Mouse (Mus musculus) embryonic facial prominence, embryonic 11.5 days (tissue): ENCODE measurements around the gene Map1s. TPM values are rescaled to one million over a fixed set of nuclear protein-coding genes. Genes with fewer than 3 reads are reported as not detected.

Experiments
- ATAC-seq: fragments of 200-750 bp; cut with Nextera tagmentation; replicated peaks from 2 replicates; pipeline ENCODE4 v1.8.0; 2017; ENCODE audit warnings: low read depth; ENCODE audit not compliant: insufficient number of reproducible peaks, low FRiP score, low TSS enrichment
- DNase-seq: peaks from one replicate; pipeline ENCODE4 v3.0.0-alpha.2; 2015; ENCODE audit warnings: low spot score
- H3K27ac ChIP-seq: fragments of 300-500 bp; sonication (generic); replicated peaks from 2 replicates; pipeline ENCODE4 v1.5.1; 2014; ENCODE audit warnings: mild to moderate bottlenecking, low read depth, low read length, control low read depth
- H3K27me3 ChIP-seq: fragments of 300-500 bp; sonication (generic); 2 replicates; pipeline ENCODE4 v1.6.1; 2014; ENCODE audit warnings: mild to moderate bottlenecking, low read length, moderate library complexity, mixed read lengths; ENCODE audit not compliant: control insufficient read depth, insufficient read depth
- H3K36me3 ChIP-seq: fragments of 300-500 bp; sonication (generic); replicated peaks from 2 replicates; pipeline ENCODE4 v1.6.1; 2014; ENCODE audit warnings: low read depth, mild to moderate bottlenecking, low read length, moderate library complexity, mixed read lengths; ENCODE audit not compliant: control insufficient read depth, insufficient read depth
- H3K4me1 ChIP-seq: fragments of 300-500 bp; sonication (generic); 2 replicates; pipeline ENCODE4 v1.6.1; 2014; ENCODE audit warnings: low read length, mixed read lengths; ENCODE audit not compliant: control insufficient read depth, insufficient read depth
- H3K4me2 ChIP-seq: fragments of 300-500 bp; sonication (generic); 2 replicates; pipeline ENCODE4 v1.6.1; 2014; ENCODE audit warnings: low read depth, mild to moderate bottlenecking, control low read depth, low read length, moderate library complexity
- H3K4me3 ChIP-seq: fragments of 300-500 bp; sonication (generic); 2 replicates; pipeline ENCODE4 v1.5.1; 2014; ENCODE audit warnings: low read depth, low read length, control low read depth
- H3K9ac ChIP-seq: fragments of 300-500 bp; sonication (generic); replicated peaks from 2 replicates; pipeline ENCODE4 v1.6.1; 2014; ENCODE audit warnings: mild to moderate bottlenecking, control low read depth, low read length
- H3K9me3 ChIP-seq: fragments of 300-500 bp; sonication (generic); replicated peaks from 2 replicates; pipeline ENCODE4 v1.6.1; 2016; ENCODE audit warnings: mild to moderate bottlenecking, low read length, inconsistent platforms, mixed read lengths; ENCODE audit not compliant: control insufficient read depth
- WGBS: fragments of 180-500 bp; shearing (Covaris S2); extraction: QIAGEN DNeasy Blood & Tissue Kit; methylation state at CpG from one replicate; pipeline ENCODE4 v1.1.7; 2014; 5-methylcytosine and 5-hydroxymethylcytosine counted together
- polyA plus RNA-seq: library from polyadenylated mRNA; unstranded; fragments of >200 nt; fragmentation: Nextera tagmentation; extraction: Ambion mirVana; gene quantifications from 2 replicates; pipeline ENCODE4 v1.2.1, GENCODE M21; 2014

Map1s gene
- polyA plus RNA-seq = 24.9 and 32.5 TPM in 2 replicates

DNA sequence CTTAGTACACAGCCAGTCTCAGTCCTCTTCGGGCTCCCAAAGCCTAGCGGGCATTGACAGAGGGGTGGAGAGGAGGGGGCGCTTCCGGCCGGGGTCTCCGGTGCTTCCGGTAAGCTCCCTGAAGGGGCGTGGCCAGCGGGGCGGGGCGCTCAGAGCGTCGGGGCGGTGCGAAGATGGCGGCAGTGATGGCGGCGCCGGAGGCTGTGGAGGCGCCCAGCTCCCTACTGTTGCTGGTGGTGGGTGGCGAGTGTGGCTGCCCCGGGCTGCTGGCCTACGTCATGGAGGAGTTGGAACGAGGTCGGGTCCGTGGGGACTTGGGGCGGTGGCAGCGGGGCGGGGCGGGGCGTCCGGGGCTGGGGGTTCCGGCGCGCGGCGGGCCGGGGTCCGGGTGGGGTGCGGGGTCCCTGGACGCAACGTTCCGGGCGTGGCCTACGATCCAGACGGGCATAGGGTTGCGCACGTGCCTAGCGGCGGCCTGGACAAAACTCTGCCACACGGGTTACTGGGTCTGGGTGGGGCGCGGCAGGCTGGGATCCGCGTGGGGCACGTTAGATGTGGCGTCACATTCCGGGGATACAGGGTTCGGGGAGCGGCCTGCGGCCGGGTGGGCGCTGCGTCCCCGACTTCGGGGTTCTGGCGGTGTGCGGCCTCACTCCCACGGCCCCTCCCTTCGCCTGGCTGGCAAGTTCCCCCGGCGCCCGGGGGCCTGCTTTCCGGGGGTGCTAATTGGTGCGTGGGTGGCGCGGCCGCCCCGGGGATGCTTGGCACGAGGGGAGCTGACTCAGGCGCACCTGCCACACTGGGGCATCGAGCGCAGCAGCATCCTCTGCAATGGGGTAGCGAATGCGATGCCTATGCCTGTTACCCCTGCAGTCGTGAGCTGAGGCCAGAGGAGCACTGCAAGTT, at the start of gene Map1s:
Map1s (plus strand) TSS at position 102 of the 906 bp plus-strand sequence.
- peak; percentile 87 for ATAC-seq
- Histone ChIP-seq H3K27ac (peak within 1 kb of the TSS; percentile 86), H3K36me3 (no peaks in the 10 kb centered on the region), H3K27me3 (no peaks in the 10 kb centered on the region), H3K9me3 (no peaks in the 10 kb centered on the region), H3K4me3 (peak within 1 kb of the TSS; percentile 92), H3K4me1 (no peaks in the 10 kb centered on the region), H3K4me2 (peak within 1 kb of the TSS; percentile 92), H3K9ac (peak within 1 kb of the TSS; percentile 89)
- peak; percentile 95 for DNase-seq
- under 1% methylated on average over 72 of the region's 86 CpGs for WGBS

DNA sequence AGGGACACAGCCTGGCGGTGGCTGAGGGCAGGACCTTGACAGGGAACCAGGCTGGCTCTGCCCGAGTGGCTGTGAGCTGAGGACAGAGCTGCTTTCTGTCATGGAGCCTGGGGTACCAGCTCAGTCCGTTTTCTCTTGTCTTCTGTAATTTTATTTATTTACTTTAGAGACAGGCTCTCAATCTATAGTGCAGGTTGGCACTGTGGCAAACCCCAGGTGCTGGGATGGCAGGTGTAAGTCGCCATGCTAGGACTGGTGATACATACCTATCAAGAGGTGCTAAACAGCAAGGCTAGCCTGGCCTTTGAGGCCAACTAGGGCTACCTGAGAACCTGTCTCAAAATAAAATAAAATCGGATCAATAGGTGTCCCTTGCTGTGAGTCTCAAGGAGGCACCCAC, 49.7 kb upstream of the Map1s start:
- Histone ChIP-seq H3K9me3 (no peaks in the 10 kb centered on the region), H3K4me1 (no peaks in the 10 kb centered on the region; the same call in 1 of the 2 replicates), H3K27ac (no peak overlapping the region), H3K36me3 (no peaks in the 10 kb centered on the region), H3K9ac (no peak overlapping the region), H3K4me3 (no peak overlapping the region), H3K27me3 (no peaks in the 10 kb centered on the region), H3K4me2 (peak overlapping the region; percentile 4)
- 59% methylated on average over 5 of the region's 5 CpGs for WGBS
- no peak for ATAC-seq
- DNase-seq = no peak

GRCm38 (mm10) chr8:70856541-70857197, 49.1 kb upstream of the Map1s start:
- no peaks in the 10 kb centered on the region for H3K36me3 ChIP-seq
- H3K9ac ChIP-seq = peak overlapping the region; percentile 64
- H3K27me3 ChIP-seq = no peaks in the 10 kb centered on the region
- H3K4me1 ChIP-seq = no peaks in the 10 kb centered on the region; the same call in 1 of the 2 replicates
- peak; percentile 78 for DNase-seq
- WGBS = 7% methylated on average over 33 of the region's 33 CpGs
- H3K27ac ChIP-seq = 0 out of 2 replicates have a peak overlapping the region, but pooled peaks have one; percentile 7
- H3K4me3 ChIP-seq = peak overlapping the region; percentile 37
- ATAC-seq = peak; percentile 57; the same call in 1 of the 2 replicates
- peak overlapping the region; percentile 80 for H3K4me2 ChIP-seq
- H3K9me3 ChIP-seq = no peaks in the 10 kb centered on the region

DNA sequence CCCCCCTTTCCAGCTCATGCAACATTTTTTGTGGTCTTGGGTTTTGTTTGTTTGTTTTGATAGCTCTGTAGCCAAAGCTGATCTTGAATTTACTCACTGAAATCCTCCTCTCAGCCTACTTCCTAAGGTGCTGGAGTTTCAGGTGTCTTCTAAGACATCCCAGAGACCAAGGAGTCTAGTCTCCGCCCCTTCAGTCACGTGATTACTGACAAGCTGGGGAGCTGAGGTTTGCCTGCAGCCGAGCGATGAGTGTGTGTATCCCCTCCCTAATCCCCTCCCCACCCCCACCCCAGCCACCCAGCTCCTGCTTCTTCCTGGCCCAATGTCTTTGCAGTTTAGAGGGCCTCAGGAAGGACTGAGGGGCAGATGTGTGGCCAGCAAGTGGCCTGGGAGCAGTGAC, 48.2 kb upstream of the Map1s start:
- WGBS = 6% methylated on average over 4 of the region's 4 CpGs
- Histone ChIP-seq H3K9ac (no peak overlapping the region), H3K27me3 (peaks cover 7% of the 10 kb centered on the region; the same call in 1 of the 2 replicates), H3K4me1 (peaks cover 2% of the 10 kb centered on the region; the same call in 1 of the 2 replicates), H3K27ac (no peak overlapping the region), H3K4me3 (no peak overlapping the region), H3K9me3 (no peaks in the 10 kb centered on the region), H3K36me3 (no peaks in the 10 kb centered on the region), H3K4me2 (peak overlapping the region; percentile 7; the same call in 1 of the 2 replicates)
- peak; percentile 62 for DNase-seq
- ATAC-seq = no peak; the same call in 1 of the 2 replicates

- no peak within 1 kb of the TSS; the same call in 1 of the 2 replicates for H3K27ac ChIP-seq
- peaks cover 15% of the 10 kb centered on the region; the same call in 1 of the 2 replicates for H3K27me3 ChIP-seq
- H3K9ac ChIP-seq = peak within 1 kb of the TSS; percentile 70
- H3K4me2 ChIP-seq = peak within 1 kb of the TSS; percentile 94
- ATAC-seq (no peak), DNase-seq (peak; percentile 71)
- H3K4me3 ChIP-seq = peak within 1 kb of the TSS; percentile 40
- H3K9me3 ChIP-seq = no peaks in the 10 kb centered on the region
- no peaks in the 10 kb centered on the region for H3K36me3 ChIP-seq
- peaks cover 14% of the 10 kb centered on the region for H3K4me1 ChIP-seq
- under 1% methylated on average over 51 of the region's 55 CpGs for WGBS
These were observed 42.7 kb upstream of the Map1s start, which contains the start of gene Kcnn1 for GRCm38 (mm10) chr8:70862824-70863641. Kcnn1 (minus strand) TSS chr8:70863258.

DNA sequence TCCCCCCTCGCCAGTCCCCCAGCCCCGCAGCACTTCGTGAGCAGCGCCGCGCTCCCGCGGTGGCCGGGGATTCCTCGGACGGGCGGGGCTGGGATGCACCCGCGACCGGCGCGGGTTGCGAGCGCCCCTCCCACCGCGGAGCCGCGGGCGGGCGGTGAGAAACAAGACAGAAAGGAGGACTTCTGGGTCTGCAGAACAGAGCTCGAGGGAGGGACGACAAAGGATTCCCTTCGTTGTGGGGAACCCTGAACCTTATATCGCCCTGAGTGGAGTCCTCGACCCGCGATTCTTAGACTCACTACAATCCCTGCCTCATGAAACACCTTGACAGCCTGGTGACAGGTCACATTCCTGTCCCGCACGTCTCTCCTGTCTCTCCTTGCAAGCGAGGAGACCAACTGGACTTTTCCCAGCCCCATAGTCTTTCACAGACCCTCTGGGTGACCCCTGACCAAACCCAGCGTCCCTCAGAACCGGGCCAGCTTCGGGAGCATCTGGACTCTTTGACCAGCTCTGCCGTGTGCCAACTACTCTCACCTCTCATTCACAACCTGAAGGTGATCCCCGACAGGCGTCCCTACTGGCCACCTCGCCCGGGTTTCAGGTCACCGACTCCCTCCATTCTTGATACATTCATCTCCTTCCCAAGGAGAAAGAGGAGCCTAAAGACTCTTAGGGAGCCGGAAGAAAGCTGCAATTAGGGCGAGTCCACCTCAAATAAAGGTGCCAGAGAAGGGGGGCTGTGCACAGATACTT, 41.6 kb upstream of the Map1s start:
- Histone ChIP-seq H3K27ac (peak overlapping the region; percentile 80; the same call in 1 of the 2 replicates), H3K9me3 (no peaks in the 10 kb centered on the region), H3K4me1 (peaks cover 16% of the 10 kb centered on the region), H3K4me2 (peak overlapping the region; percentile 94), H3K36me3 (no peaks in the 10 kb centered on the region), H3K27me3 (peaks cover 15% of the 10 kb centered on the region; the same call in 1 of the 2 replicates), H3K9ac (peak overlapping the region; percentile 70), H3K4me3 (peak overlapping the region; percentile 40)
- DNase-seq = peak; percentile 60
- no peak for ATAC-seq
- WGBS = 1% methylated on average over 46 of the region's 46 CpGs
